In genomic region chr8:82459007-82459406, GRCm38 (mm10) we compare ENCODE assay signal across 30 mouse cellular contexts. TPM values are rescaled to one million over a fixed set of nuclear protein-coding genes. Genes with fewer than 3 reads are reported as not detected.
"Had no signal": no experiment of that assay in that cellular context is flagged by ENCODE, and none has a peak within 500 bp of the region (broad histone marks: within the 10 kb centered on the region; RNA-seq: fewer than 3 reads in every experiment).

No protein-coding gene starts in this region.

- H3K4me1 ChIP-seq: embryonic facial prominence, embryonic 10.5 days; embryonic facial prominence, embryonic 12.5 days; embryonic facial prominence, embryonic 13.5 days; embryonic facial prominence, embryonic 15.5 days; forebrain, embryonic 10.5 days; forebrain, embryonic 12.5 days; forebrain, embryonic 13.5 days; forebrain, embryonic 15.5 days had no signal

- DNase-seq: cerebellum, adult 18-20 months; cerebellum, adult 2 months; cerebellum, adult 8-10 months; cerebellum, adult 9-10 months; cerebellum, adult 9-11 months; cerebellum, postnatal 10 days; cerebellum, postnatal 14 days; cerebellum, postnatal 25 days; cerebellum, postnatal 36 days; embryo, embryonic 11 days; forebrain, postnatal 0 days; gastrocnemius, adult 2 months; gastrocnemius, postnatal 10 days; gastrocnemius, postnatal 14 days; gastrocnemius, postnatal 25 days; gastrocnemius, postnatal 36 days; heart, adult 11 months; heart, adult 18-20 months; heart, adult 2 months had no signal

- H3K9me3 ChIP-seq: embryonic facial prominence, embryonic 10.5 days; embryonic facial prominence, embryonic 12.5 days; embryonic facial prominence, embryonic 13.5 days; embryonic facial prominence, embryonic 15.5 days; forebrain, embryonic 10.5 days; forebrain, embryonic 12.5 days; forebrain, embryonic 13.5 days; forebrain, embryonic 15.5 days had no signal

- H3K4me3 ChIP-seq: embryonic facial prominence, embryonic 10.5 days; embryonic facial prominence, embryonic 12.5 days; embryonic facial prominence, embryonic 13.5 days; embryonic facial prominence, embryonic 15.5 days; erythroblast, embryonic 14.5 days; forebrain, embryonic 10.5 days; forebrain, embryonic 12.5 days; forebrain, embryonic 13.5 days; forebrain, embryonic 15.5 days; gastrocnemius, adult 2 months; heart, adult 2 months had no signal

- ATAC-seq: forebrain, embryonic 13.5 days; forebrain, embryonic 14.5 days; forebrain, embryonic 15.5 days; forebrain, embryonic 16.5 days; forebrain, postnatal 0 days had no signal

- H3K36me3 ChIP-seq: embryonic facial prominence, embryonic 10.5 days; embryonic facial prominence, embryonic 12.5 days; embryonic facial prominence, embryonic 13.5 days; embryonic facial prominence, embryonic 15.5 days; forebrain, embryonic 10.5 days; forebrain, embryonic 12.5 days; forebrain, embryonic 15.5 days had no signal

- H3K27me3 ChIP-seq: embryonic facial prominence, embryonic 12.5 days; embryonic facial prominence, embryonic 13.5 days; embryonic facial prominence, embryonic 15.5 days; forebrain, embryonic 12.5 days; forebrain, embryonic 13.5 days; forebrain, embryonic 15.5 days had no signal

- H3K4me2 ChIP-seq: embryonic facial prominence, embryonic 12.5 days; embryonic facial prominence, embryonic 13.5 days; embryonic facial prominence, embryonic 15.5 days; forebrain, embryonic 12.5 days; forebrain, embryonic 13.5 days; forebrain, embryonic 15.5 days had no signal

- H3K27ac ChIP-seq: embryonic facial prominence, embryonic 10.5 days; embryonic facial prominence, embryonic 12.5 days; embryonic facial prominence, embryonic 13.5 days; embryonic facial prominence, embryonic 15.5 days; forebrain, embryonic 10.5 days; forebrain, embryonic 12.5 days; forebrain, embryonic 13.5 days; forebrain, embryonic 15.5 days; gastrocnemius, adult 2 months; heart, adult 2 months had no signal

- H3K9ac ChIP-seq: embryonic facial prominence, embryonic 12.5 days; embryonic facial prominence, embryonic 13.5 days; embryonic facial prominence, embryonic 15.5 days; forebrain, embryonic 12.5 days; forebrain, embryonic 13.5 days; forebrain, embryonic 15.5 days; forebrain, postnatal 0 days had no signal

RNA-seq across cellular contexts. Expression of gene Il15, which starts 56.0 kb away (rescaled TPM):
- polyA plus RNA-seq: erythroblast, embryonic 14.5 days had no signal
